25 mouse cellular contexts compared by ENCODE assay signal in genomic region chr2:71236009-71236408, GRCm38 (mm10). TPM values are rescaled to one million over a fixed set of nuclear protein-coding genes. Genes with fewer than 3 reads are reported as not detected.
DNase-seq lines count a peak whose midpoint lies in the region; ATAC-seq and TF ChIP-seq lines count a peak whose summit lies in the region.
"Had no signal": no experiment of that assay in that cellular context is flagged by ENCODE, and none has a peak within 500 bp of the region (broad histone marks: within the 10 kb centered on the region; RNA-seq: fewer than 3 reads in every experiment).

No protein-coding gene starts in this region.

- TF ChIP-seq POLR2A in kidney, adult 2 months (IDR thresholded peaks at IDR 0.05; ENCODE audit: low read depth, low read length) = no peak

- peaks cover 21% of the 10 kb centered on the region for H3K36me3 ChIP-seq in liver, embryonic 13.5 days
- H3K36me3 ChIP-seq in liver, embryonic 16.5 days (ENCODE audit: control insufficient read depth, insufficient read depth) = peaks cover 4% of the 10 kb centered on the region; the same call in 1 of the 2 replicates
- peaks cover 3% of the 10 kb centered on the region for H3K36me3 ChIP-seq in kidney, adult 2 months (ENCODE audit: control insufficient read depth, insufficient read depth, low read length)

- H3K4me3 ChIP-seq in liver, embryonic 13.5 days (replicated peaks) = no peak overlapping the region
- no peak overlapping the region for H3K4me3 ChIP-seq in liver, embryonic 16.5 days (ENCODE audit: low read depth, low read length)
- no peak overlapping the region for H3K4me3 ChIP-seq in kidney, adult 2 months (ENCODE audit: insufficient read depth, low read depth, low read length)
- H3K4me3 ChIP-seq: embryonic facial prominence, embryonic 10.5 days; embryonic facial prominence, embryonic 13.5 days; heart, embryonic 13.5 days had no signal

- no peaks in the 10 kb centered on the region for H3K9me3 ChIP-seq in liver, embryonic 13.5 days (replicated peaks)
- H3K9me3 ChIP-seq in liver, embryonic 16.5 days (replicated peaks; ENCODE audit: control insufficient read depth, low read length) = no peaks in the 10 kb centered on the region
- H3K9me3 ChIP-seq: embryonic facial prominence, embryonic 10.5 days; embryonic facial prominence, embryonic 13.5 days; heart, embryonic 13.5 days had no signal

- H3K4me2 ChIP-seq in liver, embryonic 13.5 days = no peak overlapping the region
- H3K4me2 ChIP-seq in liver, embryonic 16.5 days (ENCODE audit: low read depth, low read length) = no peak overlapping the region
- H3K4me2 ChIP-seq: embryonic facial prominence, embryonic 13.5 days; heart, embryonic 13.5 days; hindbrain, embryonic 14.5 days had no signal

- 0 out of 2 replicates have a peak, but pooled peaks have one; percentile 55 for ATAC-seq in erythroblast, adult 5-6 weeks (replicated peaks; ENCODE audit: low FRiP score, poor library complexity, severe bottlenecking)
- peak; percentile 66; the same call in 1 of the 2 replicates for ATAC-seq in erythroid progenitor cell, adult 5-6 weeks (replicated peaks; ENCODE audit: low FRiP score, poor library complexity, severe bottlenecking)
- 0 out of 2 replicates have a peak, but pooled peaks have one; percentile 71 for ATAC-seq in liver, embryonic 13.5 days (ENCODE audit: low read depth)
- ATAC-seq in liver, embryonic 16.5 days (ENCODE audit: low read depth) = peak; percentile 62
- no peak for ATAC-seq in monocyte, adult 5-6 weeks (replicated peaks; ENCODE audit: insufficient number of reproducible peaks, low FRiP score, low TSS enrichment, poor library complexity, severe bottlenecking)
- ATAC-seq: CD4-positive, CD25-positive, alpha-beta regulatory T cell, adult 4 months; forebrain, embryonic 14.5 days had no signal

- H3K27me3 ChIP-seq in liver, embryonic 13.5 days = no peaks in the 10 kb centered on the region
- no peaks in the 10 kb centered on the region for H3K27me3 ChIP-seq in liver, embryonic 16.5 days (ENCODE audit: control insufficient read depth, insufficient read depth, low read depth, low read length)
- H3K27me3 ChIP-seq in kidney, adult 2 months (replicated peaks; ENCODE audit: control insufficient read depth, insufficient read depth, low read length) = no peaks in the 10 kb centered on the region
- H3K27me3 ChIP-seq: embryonic facial prominence, embryonic 13.5 days; heart, embryonic 13.5 days had no signal

- H3K9ac ChIP-seq in liver, embryonic 13.5 days = no peak overlapping the region
- no peak overlapping the region for H3K9ac ChIP-seq in liver, embryonic 16.5 days (ENCODE audit: low read depth, low read length)
- H3K9ac ChIP-seq: embryonic facial prominence, embryonic 13.5 days; heart, embryonic 13.5 days; hindbrain, embryonic 14.5 days had no signal

- 74% methylated on average over 6 of the region's 6 CpGs for WGBS in liver, embryonic 13.5 days (ENCODE audit: insufficient replicate concordance)
- WGBS in liver, embryonic 16.5 days (ENCODE audit: insufficient replicate concordance) = 73% methylated on average over 6 of the region's 6 CpGs
- WGBS in kidney, adult 2 months = 94% methylated on average over 6 of the region's 6 CpGs

- DNase-seq in liver, embryonic 13.5 days = peak; percentile 39
- DNase-seq in kidney, adult 11 months = no peak
- no peak for DNase-seq in kidney, adult 2 months
- no peak for DNase-seq in yolk sac, embryonic 10.5 days (ENCODE audit: low spot score)
- DNase-seq: adrenal gland, adult 2 months; adrenal gland, postnatal 14 days; cerebellum, adult 11 months; cerebellum, adult 2 months; cerebellum, postnatal 10 days; cerebellum, postnatal 36 days; embryo, embryonic 11 days; gastrocnemius, postnatal 25 days; heart, adult 18-20 months; heart, postnatal 14 days; heart, postnatal 4 days had no signal

- peak overlapping the region; percentile 41; the same call in 1 of the 2 replicates for H3K27ac ChIP-seq in liver, embryonic 13.5 days
- no peak overlapping the region for H3K27ac ChIP-seq in liver, embryonic 16.5 days (ENCODE audit: low read length)
- no peak overlapping the region for H3K27ac ChIP-seq in kidney, adult 2 months (ENCODE audit: insufficient read depth, low read depth, low read length)
- H3K27ac ChIP-seq: embryonic facial prominence, embryonic 10.5 days; embryonic facial prominence, embryonic 13.5 days; heart, embryonic 13.5 days; hindbrain, embryonic 14.5 days had no signal

- no peak for TF ChIP-seq CTCF in kidney, adult 2 months (conservative IDR thresholded peaks at IDR 0.05; ENCODE audit: insufficient read depth, insufficient read length, low read depth, low read length)

- H3K4me1 ChIP-seq in liver, embryonic 13.5 days (replicated peaks) = peaks cover 19% of the 10 kb centered on the region
- peaks cover 6% of the 10 kb centered on the region for H3K4me1 ChIP-seq in liver, embryonic 16.5 days (ENCODE audit: control insufficient read depth, low read depth, low read length)
- H3K4me1 ChIP-seq in kidney, adult 2 months (ENCODE audit: control insufficient read depth, insufficient read depth, low read length) = no peaks in the 10 kb centered on the region
- H3K4me1 ChIP-seq: embryonic facial prominence, embryonic 10.5 days; embryonic facial prominence, embryonic 13.5 days had no signal

RNA-seq across cellular contexts. Expression of gene Dync1i2, which starts 24.5 kb away (rescaled TPM):
- 42.7 and 43.7 TPM in 2 replicates for total RNA-seq in erythroblast, adult 5-6 weeks (2015; ENCODE audit: low replicate concordance)
- total RNA-seq in erythroblast, adult 5-6 weeks (2017; ENCODE audit: low replicate concordance) = 43.8 and 50.0 TPM in 2 replicates
- 55.9 and 133 TPM in 2 replicates for total RNA-seq in erythroid progenitor cell, adult 5-6 weeks (2015; ENCODE audit: low replicate concordance)
- 52.0 and 69.4 TPM in 2 replicates for total RNA-seq in erythroid progenitor cell, adult 5-6 weeks (2017; ENCODE audit: low replicate concordance)
- polyA plus RNA-seq in liver, embryonic 13.5 days (2015; fragmentation: Nextera tagmentation; extraction: Ambion mirVana) = 30.9 and 42.0 TPM in 2 replicates
- polyA plus RNA-seq in liver, embryonic 16.5 days (2015; fragmentation: Nextera tagmentation; extraction: Ambion mirVana) = 23.2 and 25.1 TPM in 2 replicates
- total RNA-seq in monocyte, adult 5-6 weeks (2017) = 121 to 141 TPM (median 135 TPM) in 3 replicates
- 17.5 and 28.8 TPM in 2 replicates for polyA plus RNA-seq in kidney, adult 2 months (2012; rRNA removed)
